Mouse (Mus musculus): Measurements from ENCODE around the gene Smad3. TPM values are rescaled to one million over a fixed set of nuclear protein-coding genes. Genes with fewer than 3 reads are reported as not detected.

Smad3 gene
- polyA plus RNA-seq, 1 experiment from 2014 or later: 11.9 TPM

DNA sequence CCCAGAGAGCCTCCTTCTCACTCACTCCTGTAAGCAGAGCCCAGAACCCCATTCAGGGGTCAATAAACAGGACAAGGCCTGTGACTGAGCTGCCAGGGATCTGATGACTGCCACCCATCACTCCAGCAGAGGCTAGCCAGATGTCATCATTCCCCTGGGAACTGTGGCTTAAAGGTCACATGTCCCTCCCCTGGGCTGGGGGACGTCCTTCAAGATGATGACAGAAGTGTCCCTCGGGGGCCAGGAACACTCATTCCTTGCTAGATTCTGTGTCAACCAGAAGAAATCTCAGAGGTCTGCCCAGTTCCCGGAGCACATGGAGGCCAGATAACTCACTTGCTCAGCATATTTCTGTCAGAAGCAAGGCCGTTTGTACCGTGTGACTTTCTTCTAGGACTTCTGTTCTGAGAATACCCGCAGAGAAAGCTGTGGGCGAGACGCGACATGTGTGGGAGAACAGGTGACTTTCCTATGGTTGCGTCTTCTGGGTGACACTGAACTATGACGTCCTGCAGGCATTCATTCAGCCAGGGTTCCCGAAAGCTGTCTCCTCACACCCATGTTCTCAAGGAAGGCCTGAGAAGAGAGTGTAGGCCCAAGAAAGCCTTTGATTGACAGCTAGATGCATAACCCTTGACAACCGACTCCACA lies 46.1 kb downstream of the Smad3 start:
- Histone ChIP-seq H3K4me1 (replicated peaks) (peaks cover 30% of the 10 kb centered on the region), H3K9me3 (no peaks in the 10 kb centered on the region), H3K27me3 (no peaks in the 10 kb centered on the region), H3K27ac (no peak overlapping the region), H3K4me3 (no peak overlapping the region), H3K9ac (no peak overlapping the region), H3K36me3 (no peaks in the 10 kb centered on the region), H3K4me2 (no peak overlapping the region)
- 83% methylated on average over 13 of the region's 13 CpGs for WGBS
- no peak for ATAC-seq (ENCODE audit: low FRiP score)

DNA sequence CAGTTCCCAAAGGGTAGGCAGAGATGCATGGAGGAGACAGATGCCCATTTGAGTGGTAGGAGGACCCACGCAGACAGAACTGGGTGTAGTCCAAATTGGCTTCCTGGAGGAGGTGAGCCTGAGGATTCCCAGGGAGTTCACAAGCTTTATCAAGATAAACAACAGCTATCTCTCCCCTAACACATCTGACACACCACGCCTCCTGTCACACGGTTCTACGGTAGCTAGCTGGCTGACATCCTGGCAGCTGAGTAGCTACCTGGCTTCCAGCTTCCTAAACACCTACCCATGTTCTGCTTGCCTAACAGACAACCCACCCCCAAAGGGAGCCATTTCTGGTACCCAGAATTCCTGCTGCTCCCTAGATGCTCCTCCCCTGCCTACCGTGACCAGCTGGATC lies 47.9 kb downstream of the Smad3 start:
- H3K4me3 ChIP-seq: no peak overlapping the region
- H3K27me3 ChIP-seq: no peaks in the 10 kb centered on the region
- ATAC-seq (ENCODE audit: low FRiP score): no peak
- no peak overlapping the region for H3K9ac ChIP-seq
- peaks cover 35% of the 10 kb centered on the region for H3K4me1 ChIP-seq (replicated peaks)
- H3K9me3 ChIP-seq: no peaks in the 10 kb centered on the region
- no peaks in the 10 kb centered on the region for H3K36me3 ChIP-seq
- H3K27ac ChIP-seq: no peak overlapping the region
- 98% methylated on average over 5 of the region's 5 CpGs for WGBS
- H3K4me2 ChIP-seq: no peak overlapping the region

DNA sequence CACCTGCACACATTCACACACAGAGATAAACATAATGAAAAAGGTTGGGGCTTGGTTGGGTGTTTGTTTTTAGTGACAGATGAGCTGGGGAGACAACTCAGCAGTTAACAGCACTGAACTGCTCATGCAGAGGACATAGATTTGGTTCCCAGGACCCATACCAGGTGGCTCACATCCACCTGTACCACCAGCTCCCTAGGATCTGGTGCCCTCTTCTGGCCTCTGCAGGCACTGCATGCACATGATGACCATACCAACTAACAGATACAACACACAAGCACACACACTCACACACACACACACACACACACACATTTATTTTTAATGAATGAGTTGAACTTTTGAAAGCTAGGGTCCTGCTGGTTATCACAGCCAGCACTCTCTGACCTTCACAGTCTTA lies 48.5 kb downstream of the Smad3 start:
- no peaks in the 10 kb centered on the region for H3K27me3 ChIP-seq
- no peak overlapping the region for H3K4me3 ChIP-seq
- no peaks in the 10 kb centered on the region for H3K36me3 ChIP-seq
- H3K9ac ChIP-seq: no peak overlapping the region
- ATAC-seq (ENCODE audit: low FRiP score): no peak
- no peak overlapping the region for H3K27ac ChIP-seq
- no peak overlapping the region for H3K4me2 ChIP-seq
- H3K4me1 ChIP-seq (replicated peaks): peaks cover 37% of the 10 kb centered on the region
- H3K9me3 ChIP-seq: no peaks in the 10 kb centered on the region

DNA sequence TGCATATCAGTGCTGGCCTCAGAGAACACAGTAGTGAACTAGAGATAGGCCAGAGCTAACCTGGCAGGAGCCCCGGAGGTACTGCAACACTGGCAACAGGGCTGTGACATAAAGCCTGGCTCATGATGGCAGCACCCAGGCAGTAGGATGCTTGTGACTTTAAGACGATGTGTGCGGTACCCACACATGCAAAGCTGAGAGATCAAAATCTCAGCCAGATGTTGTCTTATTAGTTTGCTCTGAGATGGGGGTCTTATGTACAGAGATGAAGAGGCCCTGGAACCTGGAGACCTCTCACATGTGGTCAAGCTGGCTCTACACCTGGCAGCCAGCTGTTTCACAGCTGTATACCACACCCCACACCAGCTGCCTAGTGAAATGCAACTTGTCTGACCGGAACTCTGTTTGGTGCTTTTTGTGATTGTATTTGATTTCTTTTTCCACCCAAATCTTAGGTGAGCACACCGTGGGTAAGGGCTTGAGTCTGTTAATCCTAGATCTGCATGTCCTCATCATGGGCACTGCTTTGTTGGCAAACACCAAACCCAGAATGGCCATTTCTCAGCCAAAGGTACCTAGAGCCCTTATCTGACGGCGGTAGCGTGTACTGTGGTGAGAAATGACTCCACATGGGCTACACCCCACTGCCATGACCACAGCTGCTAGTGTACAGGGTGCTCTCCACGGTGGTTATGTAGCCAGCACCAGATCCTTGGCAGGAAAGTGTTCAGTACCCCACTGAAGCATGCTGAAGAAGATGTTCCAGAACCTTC lies 49.8 kb downstream of the Smad3 start:
- Histone ChIP-seq H3K4me2 (no peak overlapping the region), H3K4me3 (no peak overlapping the region), H3K9me3 (no peaks in the 10 kb centered on the region), H3K9ac (no peak overlapping the region), H3K4me1 (replicated peaks) (peaks cover 33% of the 10 kb centered on the region), H3K27me3 (no peaks in the 10 kb centered on the region), H3K27ac (no peak overlapping the region), H3K36me3 (no peaks in the 10 kb centered on the region)
- no peak for ATAC-seq (ENCODE audit: low FRiP score)
- 90% methylated on average over 9 of the region's 9 CpGs for WGBS

DNA sequence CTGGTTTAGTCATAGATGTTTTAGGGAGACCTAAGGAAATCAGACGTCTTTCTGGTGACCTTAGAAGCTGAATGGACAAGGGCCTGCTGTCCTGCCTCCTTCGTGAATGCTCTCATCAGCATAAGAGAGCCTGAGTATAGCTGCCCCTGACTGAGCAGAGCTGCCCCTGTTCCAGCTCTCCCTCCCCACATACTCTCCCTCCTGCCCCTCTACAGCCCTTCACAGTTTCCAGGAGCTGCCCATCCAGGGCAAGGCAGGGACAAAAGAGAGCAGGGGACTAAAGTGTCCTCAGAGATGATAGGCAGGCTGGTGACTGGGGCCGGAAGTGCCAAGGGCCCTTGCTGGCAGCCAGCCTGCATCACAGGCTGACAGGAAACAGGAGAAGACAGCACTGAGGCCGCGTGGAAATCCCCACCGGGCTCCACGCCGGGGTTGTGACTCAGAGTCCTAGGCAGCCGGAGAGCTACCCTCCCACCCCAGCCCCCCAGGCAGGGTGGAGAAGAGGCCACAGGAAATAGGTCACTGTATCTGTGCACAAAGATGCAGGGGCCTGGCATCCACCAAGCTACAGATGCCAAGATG lies 51.6 kb downstream of the Smad3 start:
- H3K9ac ChIP-seq: no peak overlapping the region
- H3K27me3 ChIP-seq: no peaks in the 10 kb centered on the region
- H3K27ac ChIP-seq: peak overlapping the region; percentile 3; the same call in 1 of the 2 replicates
- no peak for ATAC-seq (ENCODE audit: low FRiP score)
- H3K9me3 ChIP-seq: no peaks in the 10 kb centered on the region
- WGBS: 32% methylated on average over 9 of the region's 9 CpGs
- H3K4me1 ChIP-seq (replicated peaks): peaks cover 26% of the 10 kb centered on the region
- no peaks in the 10 kb centered on the region for H3K36me3 ChIP-seq
- H3K4me3 ChIP-seq: no peak overlapping the region
- no peak overlapping the region for H3K4me2 ChIP-seq

DNA sequence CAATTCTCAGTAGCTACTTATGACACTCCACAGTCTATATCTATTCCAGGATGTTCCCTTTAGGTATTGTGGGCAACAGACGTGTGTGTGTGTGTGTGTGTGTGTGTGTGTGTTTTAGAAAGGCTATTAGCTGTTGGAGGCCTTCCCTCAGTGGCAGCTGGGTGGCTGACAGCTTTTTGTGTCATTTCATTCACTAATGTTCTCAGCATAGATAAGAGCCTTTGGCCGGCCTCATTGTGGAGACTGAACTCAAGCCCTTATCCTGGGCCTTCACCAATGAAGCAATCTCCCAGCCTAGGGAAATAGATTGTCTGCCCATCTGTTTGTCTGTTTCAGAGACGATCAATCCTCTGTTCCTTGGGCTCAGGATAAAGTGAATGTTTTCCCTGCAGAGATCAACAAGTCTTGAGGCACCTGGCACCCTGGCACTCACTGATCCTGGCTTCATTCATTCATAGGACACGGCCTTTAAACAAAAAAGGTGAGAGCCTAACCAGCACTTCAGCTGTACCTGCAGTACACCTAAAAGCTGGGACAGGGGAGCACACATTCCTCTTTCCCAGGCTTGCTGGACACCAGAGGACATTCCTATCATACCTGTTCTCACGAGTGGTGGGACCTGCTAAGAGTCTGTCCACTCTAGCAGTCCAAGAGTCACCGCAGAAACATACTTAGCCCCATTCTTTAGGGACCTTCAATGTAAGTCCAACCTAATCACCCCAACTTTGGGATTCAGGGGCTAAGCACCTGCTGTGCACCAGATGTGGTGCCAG lies 52.6 kb downstream of the Smad3 start:
- Histone ChIP-seq H3K9ac (no peak overlapping the region), H3K4me3 (no peak overlapping the region), H3K4me2 (no peak overlapping the region), H3K9me3 (no peaks in the 10 kb centered on the region), H3K36me3 (no peaks in the 10 kb centered on the region), H3K27ac (no peak overlapping the region), H3K4me1 (replicated peaks) (peaks cover 26% of the 10 kb centered on the region), H3K27me3 (no peaks in the 10 kb centered on the region)
- no peak for ATAC-seq (ENCODE audit: low FRiP score)
- 70% methylated on average over 6 of the region's 6 CpGs for WGBS

DNA sequence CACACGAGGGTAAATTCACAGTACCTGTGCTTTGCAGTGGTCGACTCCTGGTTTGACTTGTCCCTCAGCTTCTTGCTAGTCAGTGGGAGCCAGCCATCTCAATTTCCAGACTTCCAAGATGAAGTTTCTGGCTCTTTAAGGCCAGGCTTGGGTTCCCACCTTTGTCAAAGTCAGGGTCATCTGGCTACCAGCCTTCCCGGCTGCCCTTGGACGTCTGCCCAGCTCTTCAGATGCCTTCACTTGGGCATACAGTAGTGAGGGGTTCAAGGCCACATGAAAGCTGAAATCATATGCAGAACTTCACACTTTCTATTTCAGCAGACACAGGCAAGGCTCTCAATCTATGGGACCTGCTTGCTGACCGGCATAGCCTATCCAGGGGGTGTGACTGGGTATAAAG lies 53.7 kb downstream of the Smad3 start:
- Histone ChIP-seq H3K4me2 (no peak overlapping the region), H3K4me1 (replicated peaks) (peaks cover 31% of the 10 kb centered on the region), H3K36me3 (no peaks in the 10 kb centered on the region), H3K9ac (no peak overlapping the region), H3K27ac (no peak overlapping the region), H3K4me3 (no peak overlapping the region), H3K9me3 (no peaks in the 10 kb centered on the region), H3K27me3 (no peaks in the 10 kb centered on the region)
- 83% methylated on average over 5 of the region's 5 CpGs for WGBS
- ATAC-seq (ENCODE audit: low FRiP score): no peak

DNA sequence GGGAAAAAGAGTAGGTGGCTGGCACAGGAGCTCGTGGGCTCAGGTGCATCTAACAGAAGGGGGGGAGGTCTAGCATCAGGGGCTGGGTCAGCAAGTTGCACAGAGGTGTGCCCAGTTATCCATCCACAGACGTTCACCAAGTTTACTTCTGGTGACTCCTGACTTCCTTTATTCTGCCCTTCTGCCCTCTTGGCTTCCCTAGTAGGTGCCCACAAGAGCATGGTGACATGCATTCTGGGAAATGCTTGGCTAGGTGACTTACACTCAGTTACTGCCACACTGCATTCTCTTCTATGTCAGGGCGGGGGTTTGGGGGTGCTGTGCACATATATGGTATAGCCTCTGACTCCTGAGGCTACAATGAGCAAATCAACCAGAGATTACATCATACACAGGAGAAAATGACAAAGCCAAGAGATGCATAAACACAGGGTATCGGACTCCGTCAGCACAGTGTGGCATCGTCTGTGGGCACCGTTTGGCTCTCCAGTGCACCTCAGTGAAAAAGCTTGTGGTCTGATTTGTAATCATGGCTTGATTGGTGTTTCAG lies 54.5 kb downstream of the Smad3 start:
- no peak for ATAC-seq (ENCODE audit: low FRiP score)
- Histone ChIP-seq H3K27ac (no peak overlapping the region), H3K4me1 (replicated peaks) (peaks cover 37% of the 10 kb centered on the region), H3K36me3 (no peaks in the 10 kb centered on the region), H3K9me3 (no peaks in the 10 kb centered on the region), H3K4me3 (no peak overlapping the region), H3K9ac (no peak overlapping the region), H3K27me3 (no peaks in the 10 kb centered on the region), H3K4me2 (no peak overlapping the region)
- WGBS: 91% methylated on average over 7 of the region's 7 CpGs

DNA sequence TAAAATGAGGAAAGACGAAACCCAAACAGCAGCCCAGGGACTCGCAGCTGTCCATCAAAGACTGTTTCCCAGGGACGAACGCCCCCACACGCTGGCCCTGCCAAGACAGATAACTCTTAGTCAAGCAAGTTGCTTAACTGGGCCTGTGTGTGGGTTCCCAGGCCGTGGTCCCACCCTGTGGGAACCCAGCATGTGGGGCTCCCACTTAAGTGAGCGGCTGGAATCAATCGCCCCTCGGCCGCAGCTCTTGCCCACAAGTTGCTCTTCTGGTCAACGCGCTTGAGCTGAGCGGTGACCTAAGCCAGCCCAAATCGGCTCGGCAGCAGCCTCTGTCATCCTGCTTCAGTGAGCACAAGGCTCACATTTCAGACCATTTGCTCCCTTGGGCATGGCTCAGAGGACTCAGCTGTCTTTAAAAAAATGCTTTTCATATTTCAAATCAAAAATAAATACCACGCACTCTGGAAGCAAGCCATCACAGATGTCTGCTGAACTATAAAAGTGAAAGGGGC lies 55.2 kb downstream of the Smad3 start:
- Histone ChIP-seq H3K4me2 (no peak overlapping the region), H3K9ac (no peak overlapping the region), H3K4me3 (no peak overlapping the region), H3K9me3 (no peaks in the 10 kb centered on the region), H3K27me3 (no peaks in the 10 kb centered on the region), H3K27ac (no peak overlapping the region), H3K36me3 (no peaks in the 10 kb centered on the region), H3K4me1 (replicated peaks) (peaks cover 44% of the 10 kb centered on the region)
- ATAC-seq (ENCODE audit: low FRiP score): no peak
- WGBS: 66% methylated on average over 16 of the region's 16 CpGs

DNA sequence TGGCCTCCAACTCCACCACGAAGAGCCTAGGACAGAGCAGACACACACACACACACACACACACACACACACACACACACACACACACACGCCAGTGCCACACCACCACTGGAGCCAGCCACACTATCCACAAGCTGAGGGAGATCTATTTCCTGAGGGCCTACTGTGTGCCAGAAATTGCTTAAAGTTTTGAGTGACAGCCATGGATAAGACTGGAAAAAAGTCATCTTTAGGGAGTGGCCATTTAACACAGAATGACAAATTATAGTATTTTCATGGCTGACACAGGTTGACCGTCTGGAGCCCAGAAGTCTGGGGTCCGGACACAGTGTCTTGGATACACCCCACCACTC lies 55.9 kb downstream of the Smad3 start:
- Histone ChIP-seq H3K27me3 (no peaks in the 10 kb centered on the region), H3K4me1 (replicated peaks) (peaks cover 50% of the 10 kb centered on the region), H3K9ac (no peak overlapping the region), H3K36me3 (no peaks in the 10 kb centered on the region), H3K9me3 (no peaks in the 10 kb centered on the region), H3K27ac (no peak overlapping the region), H3K4me2 (no peak overlapping the region), H3K4me3 (no peak overlapping the region)
- no peak for ATAC-seq (ENCODE audit: low FRiP score)
- 90% methylated on average over 4 of the region's 4 CpGs for WGBS

DNA sequence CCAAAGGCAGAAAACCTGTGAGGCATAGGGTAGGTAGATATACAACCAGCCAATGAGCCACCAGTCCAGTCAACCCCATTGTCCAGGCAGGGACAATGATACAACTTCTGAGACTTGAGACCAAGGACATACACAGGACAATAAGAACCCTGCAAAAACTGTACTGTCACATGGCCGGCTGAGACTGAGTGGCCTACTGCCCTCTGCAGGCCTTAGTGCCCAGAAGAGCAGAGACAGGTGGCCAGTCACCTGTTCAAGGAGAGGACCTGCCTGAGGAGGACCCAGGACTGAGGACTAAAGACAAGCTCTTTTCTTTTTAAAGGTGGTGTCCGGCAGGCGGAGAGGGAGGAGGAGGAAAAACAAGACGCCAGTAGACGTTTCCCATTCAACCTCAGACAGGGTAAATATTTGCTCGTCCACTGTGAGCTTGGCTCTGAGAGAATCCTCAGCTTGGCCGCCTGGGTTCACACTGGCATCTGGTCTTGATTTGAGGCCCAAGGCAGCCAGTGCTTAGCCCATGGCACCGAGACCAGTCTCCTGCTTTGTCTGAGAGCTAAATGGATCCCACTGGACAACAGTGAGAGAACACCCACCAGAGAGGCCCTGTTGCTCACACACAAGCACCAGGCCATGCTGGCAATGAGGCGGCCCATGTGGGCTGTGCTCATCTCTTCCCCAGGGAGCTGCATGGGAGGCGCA lies 56.4 kb downstream of the Smad3 start:
- peaks cover 51% of the 10 kb centered on the region for H3K4me1 ChIP-seq (replicated peaks)
- no peak overlapping the region for H3K4me3 ChIP-seq
- no peaks in the 10 kb centered on the region for H3K36me3 ChIP-seq
- H3K27ac ChIP-seq: no peak overlapping the region
- ATAC-seq (ENCODE audit: low FRiP score): no peak
- no peak overlapping the region for H3K9ac ChIP-seq
- H3K9me3 ChIP-seq: no peaks in the 10 kb centered on the region
- peaks cover 4% of the 10 kb centered on the region; the same call in 1 of the 2 replicates for H3K27me3 ChIP-seq
- WGBS: 78% methylated on average over 10 of the region's 10 CpGs
- H3K4me2 ChIP-seq: no peak overlapping the region

Data from hindbrain, embryonic 13.5 days (tissue).